Mouse (Mus musculus) myocyte (in vitro differentiated cells): Measurements from ENCODE around the gene Gm10642. TPM values are rescaled to one million over a fixed set of nuclear protein-coding genes. Genes with fewer than 3 reads are reported as not detected.

ENCODE experiments used
- H3K27me3 ChIP-seq: one replicate; pipeline ENCODE4 v1.6.1; 2011; ENCODE audit not compliant: control insufficient read depth, insufficient read depth, insufficient read length
- H3K36me3 ChIP-seq: one replicate; pipeline ENCODE4 v1.6.1; 2011; ENCODE audit not compliant: control insufficient read depth, insufficient read depth
- H3K4me2 ChIP-seq: one replicate; pipeline ENCODE4 v1.6.1; 2011; ENCODE audit warnings: low read depth, control low read depth
- H3K4me3 ChIP-seq: one replicate; pipeline ENCODE4 v1.5.1; 2011; ENCODE audit warnings: mild to moderate bottlenecking, control low read depth, moderate library complexity
- H3K79me2 ChIP-seq: one replicate; pipeline ENCODE4 v1.6.1; 2011; ENCODE audit not compliant: control insufficient read depth, insufficient read depth
- H3ac ChIP-seq: one replicate; pipeline ENCODE4 v1.6.1; 2011; ENCODE audit not compliant: control insufficient read depth, insufficient read length
- CEBPB ChIP-seq: IDR thresholded peaks from 2 replicates; pipeline ENCODE4 v1.6.1; 2011; ENCODE audit warnings: mild to moderate bottlenecking, moderate library complexity; ENCODE audit not compliant: poor library complexity, insufficient read depth, severe bottlenecking
- E2F4 ChIP-seq: IDR thresholded peaks from one replicate; pipeline ENCODE4 v1.6.1; 2011; ENCODE audit warnings: mild to moderate bottlenecking, control low read depth, moderate library complexity; ENCODE audit not compliant: insufficient read depth
- MAX ChIP-seq: IDR thresholded peaks from one replicate; pipeline ENCODE4 v1.6.1; 2011; ENCODE audit warnings: low read depth, mild to moderate bottlenecking, control low read depth
- MYOD1 ChIP-seq, 3 experiments: IDR thresholded peaks; one replicate each; pipeline ENCODE4 v1.6.1; 2011; ENCODE audit warnings: control low read depth in 2 of 3, low read depth in 2 of 3, mild to moderate bottlenecking in 2 of 3, moderate library complexity in 1 of 3; ENCODE audit not compliant: insufficient read length in 2 of 3, control insufficient read depth in 1 of 3
- MYOG ChIP-seq, 3 experiments: IDR thresholded peaks; one replicate each; pipeline ENCODE4 v1.6.1; 2011; ENCODE audit warnings: control low read depth in 2 of 3, low read depth in 2 of 3, mild to moderate bottlenecking in 2 of 3; ENCODE audit not compliant: insufficient read length in 2 of 3, control insufficient read depth in 1 of 3, insufficient read depth in 1 of 3
- POLR2A ChIP-seq: IDR thresholded peaks from one replicate; pipeline ENCODE4 v1.6.1; 2011; ENCODE audit warnings: low read depth, mild to moderate bottlenecking, control low read depth, moderate library complexity; ENCODE audit not compliant: insufficient read length
- POLR2AphosphoS2 ChIP-seq: IDR thresholded peaks from one replicate; pipeline ENCODE4 v1.6.1; 2011; ENCODE audit warnings: low read depth, control low read depth; ENCODE audit not compliant: insufficient read length
- REST ChIP-seq: IDR thresholded peaks from one replicate; pipeline ENCODE4 v1.6.1; 2011; ENCODE audit warnings: mild to moderate bottlenecking, control low read depth, moderate library complexity; ENCODE audit not compliant: insufficient read depth, insufficient read length
- SRF ChIP-seq: IDR thresholded peaks from one replicate; pipeline ENCODE4 v1.6.1; 2011; ENCODE audit warnings: low read depth; ENCODE audit not compliant: control insufficient read depth, insufficient read length
- TCF12 ChIP-seq: IDR thresholded peaks from one replicate; pipeline ENCODE4 v1.6.1; 2011; ENCODE audit warnings: mild to moderate bottlenecking, control low read depth; ENCODE audit not compliant: poor library complexity, insufficient read depth, severe bottlenecking
- TCF3 ChIP-seq: IDR thresholded peaks from one replicate; pipeline ENCODE4 v1.6.1; 2011; ENCODE audit warnings: low read depth, control low read depth; ENCODE audit not compliant: insufficient read length
- USF1 ChIP-seq: IDR thresholded peaks from one replicate; pipeline ENCODE4 v1.6.1; 2011; ENCODE audit warnings: low read depth, mild to moderate bottlenecking, control low read depth, moderate library complexity
- polyA plus RNA-seq: library from polyadenylated mRNA; unstranded; fragments of >200 nt; fragmentation: generic; extraction: Trizol; gene quantifications from one replicate; pipeline ENCODE4 v1.2.1, GENCODE M21; 2012; ENCODE audit warnings: missing spikeins

The Gm10642 gene
- polyA plus RNA-seq, 1 experiment, result 0.48 TPM

- Histone ChIP-seq H3K27me3 (no peaks in the 10 kb centered on the region), H3ac (no peak overlapping the region), H3K4me2 (peak overlapping the region; percentile 74), H3K79me2 (peaks cover 7% of the 10 kb centered on the region), H3K36me3 (peaks cover 4% of the 10 kb centered on the region), H3K4me3 (peak overlapping the region; percentile 33)
- TF ChIP-seq CEBPB (no peak), POLR2A (no peak)
Measured at GRCm38 (mm10) chr9:70654496-70654895, 1.6 kb upstream of the Gm10642 start.

DNA sequence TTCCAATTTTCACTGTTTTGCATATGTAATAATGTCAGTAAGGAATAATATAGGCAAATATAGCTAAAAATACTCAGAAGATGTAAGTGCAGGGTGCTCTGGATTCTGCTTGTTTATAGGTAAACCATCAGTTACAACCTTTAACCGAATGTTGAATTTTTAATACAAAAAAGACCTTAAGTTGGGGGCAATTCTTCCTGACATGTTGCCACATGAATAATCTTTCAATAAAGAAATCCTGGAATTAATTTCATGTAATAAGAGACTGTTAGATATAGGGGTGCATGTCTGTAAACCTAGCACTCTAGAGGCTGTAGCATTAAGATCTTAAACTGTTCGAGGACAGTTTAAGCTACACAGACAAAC, 304 bp upstream of the Gm10642 start:
- Histone ChIP-seq H3K27me3 (no peaks in the 10 kb centered on the region), H3K4me2 (peak overlapping the region; percentile 74), H3K79me2 (peaks cover 7% of the 10 kb centered on the region), H3ac (peak overlapping the region; percentile 97), H3K36me3 (no peaks in the 10 kb centered on the region), H3K4me3 (peak overlapping the region; percentile 33)
- no peak for TF ChIP-seq E2F4
- no peak for TF ChIP-seq MYOD1 (IDR thresholded peaks at IDR 0.05; ENCODE audit: control insufficient read depth in 1 of 3, insufficient read length in 2 of 3, low read depth in 2 of 3)
- no peak for TF ChIP-seq TCF12
- no peak for TF ChIP-seq SRF
- no peak for TF ChIP-seq POLR2A
- TF ChIP-seq TCF3, result no peak
- no peak for TF ChIP-seq CEBPB
- TF ChIP-seq MYOG (IDR thresholded peaks at IDR 0.05; ENCODE audit: control insufficient read depth in 1 of 3, insufficient read depth in 1 of 3, insufficient read length in 2 of 3, low read depth in 2 of 3), result no peak
- no peak for TF ChIP-seq REST
- no peak for TF ChIP-seq USF1
- no peak for TF ChIP-seq MAX
- no peak for TF ChIP-seq POLR2AphosphoS2

GRCm38 (mm10) chr9:70657013-70657967, 1.2 kb downstream of the Gm10642 start, which contains the start of gene Mindy2:
TSS of gene Mindy2 (minus strand) at chr9:70657174.
- peak within 1 kb of the TSS; percentile 96 for H3K4me2 ChIP-seq
- H3K27me3 ChIP-seq, result no peaks in the 10 kb centered on the region
- peak within 1 kb of the TSS; percentile 33 for H3K4me3 ChIP-seq
- H3ac ChIP-seq, result peak within 1 kb of the TSS; percentile 97
- H3K79me2 ChIP-seq, result peaks cover 7% of the 10 kb centered on the region
- TF ChIP-seq MAX (no peak), TCF3 (no peak), REST (no peak), USF1 (peak; percentile 5), TCF12 (no peak), POLR2A (peak; percentile 89), CEBPB (no peak), MYOG (IDR thresholded peaks at IDR 0.05; ENCODE audit: control insufficient read depth in 1 of 3, insufficient read depth in 1 of 3, insufficient read length in 2 of 3, low read depth in 2 of 3) (peak in 1 of 3 experiments; percentile 6), POLR2AphosphoS2 (peak; percentile 79), MYOD1 (IDR thresholded peaks at IDR 0.05; ENCODE audit: control insufficient read depth in 1 of 3, insufficient read length in 2 of 3, low read depth in 2 of 3) (peak in 1 of 3 experiments; percentile 4), SRF (no peak), E2F4 (peak; percentile 77)
- H3K36me3 ChIP-seq, result no peaks in the 10 kb centered on the region

- TF ChIP-seq REST (no peak), CEBPB (no peak), MAX (no peak), TCF3 (no peak), SRF (no peak), MYOG (IDR thresholded peaks at IDR 0.05; ENCODE audit: control insufficient read depth in 1 of 3, insufficient read depth in 1 of 3, insufficient read length in 2 of 3, low read depth in 2 of 3) (no peak), MYOD1 (IDR thresholded peaks at IDR 0.05; ENCODE audit: control insufficient read depth in 1 of 3, insufficient read length in 2 of 3, low read depth in 2 of 3) (no peak), POLR2A (no peak), E2F4 (no peak), TCF12 (no peak), POLR2AphosphoS2 (no peak), USF1 (no peak)
- H3ac ChIP-seq, result no peak overlapping the region
- H3K79me2 ChIP-seq, result peaks cover under 1% of the 10 kb centered on the region
- H3K4me3 ChIP-seq, result no peak overlapping the region
- H3K36me3 ChIP-seq, result no peaks in the 10 kb centered on the region
- H3K27me3 ChIP-seq, result no peaks in the 10 kb centered on the region
- no peak overlapping the region for H3K4me2 ChIP-seq
Measured at GRCm38 (mm10) chr9:70658266-70658665, 2.2 kb downstream of the Gm10642 start.
